Comparison of ENCODE assay signal across 17 mouse cellular contexts in genomic region chr15:79139640-79140039, GRCm38 (mm10). TPM values are rescaled to one million over a fixed set of nuclear protein-coding genes. Genes with fewer than 3 reads are reported as not detected.
A peak's percentile ranks its signal among the peaks of the same experiment; 100 is the strongest.
DNase-seq lines count a peak whose midpoint lies in the region; ATAC-seq and TF ChIP-seq lines count a peak whose summit lies in the region.
"Had no signal": no experiment of that assay in that cellular context is flagged by ENCODE, and none has a peak within 500 bp of the region (broad histone marks: within the 10 kb centered on the region; RNA-seq: fewer than 3 reads in every experiment).

No protein-coding gene starts in this region.

- no peaks in the 10 kb centered on the region for H3K36me3 ChIP-seq in heart, adult 2 months (ENCODE audit: control insufficient read depth, insufficient read depth, low read length)
- H3K36me3 ChIP-seq in CH12.LX (replicated peaks in 1 of 2; ENCODE audit: control insufficient read depth in 1 of 2, insufficient read depth in 1 of 2, low read length in 1 of 2): peaks cover 6 to 24% of the 10 kb centered on the region in 2 experiments

- H3K27me3 ChIP-seq in heart, adult 2 months (ENCODE audit: control insufficient read depth, insufficient read depth, low read length): no peaks in the 10 kb centered on the region
- peaks cover 5% of the 10 kb centered on the region for H3K27me3 ChIP-seq in CH12.LX (replicated peaks)
- H3K27me3 ChIP-seq: neural tube, embryonic 12.5 days had no signal

- in situ Hi-C loops in CH12.LX (cut with MboI; ENCODE audit: low pct_ligation_motif_present, low pct_unique_long_range_greater_than_20kb, low sequenced_read_pairs): loop anchor here (5.0 kb wide), 1 partner anchor 42 kb away; no protein-coding TSS in a partner anchor

- H3K9me3 ChIP-seq in CH12.LX (replicated peaks; ENCODE audit: low read length): no peaks in the 10 kb centered on the region
- H3K9me3 ChIP-seq: hindbrain, embryonic 10.5 days; neural tube, embryonic 12.5 days had no signal

- peak; percentile 26 for TF ChIP-seq RAD21 in CH12.LX (IDR thresholded peaks at IDR 0.05; ENCODE audit: low read depth, low read length)

- no peak overlapping the region for H3K4me2 ChIP-seq in CH12.LX (ENCODE audit: insufficient read depth, low read depth, poor library complexity, severe bottlenecking)

- H3K9ac ChIP-seq in heart, adult 2 months (ENCODE audit: low read depth, low read length): no peak overlapping the region
- no peak overlapping the region for H3K9ac ChIP-seq in CH12.LX (ENCODE audit: insufficient read depth, low read depth)

- TF ChIP-seq POLR2A in heart, adult 2 months (IDR thresholded peaks at IDR 0.05; ENCODE audit: insufficient read depth, low read depth, low read length): no peak
- no peak for TF ChIP-seq POLR2A in CH12.LX (IDR thresholded peaks at IDR 0.05; ENCODE audit: low read depth, low read length)

- no peak overlapping the region for H3K27ac ChIP-seq in heart, adult 2 months
- H3K27ac ChIP-seq in CH12.LX (ENCODE audit: insufficient read depth, low read depth): no peak overlapping the region
- H3K27ac ChIP-seq: hindbrain, embryonic 10.5 days; macrophage; neural tube, embryonic 12.5 days had no signal

- 0 out of 2 replicates have a peak, but pooled peaks have one; percentile 25 for TF ChIP-seq EP300 in heart, adult 2 months (IDR thresholded peaks at IDR 0.05; ENCODE audit: insufficient read depth, low read depth, low read length)
- no peak for TF ChIP-seq EP300 in CH12.LX (IDR thresholded peaks at IDR 0.05; ENCODE audit: low read length)

- no peak for ATAC-seq in megakaryocyte-erythroid progenitor cell, adult 5-6 weeks (replicated peaks; ENCODE audit: low FRiP score, low TSS enrichment, poor library complexity, severe bottlenecking)
- ATAC-seq: forebrain, embryonic 14.5 days had no signal

- intact Hi-C loops in heart, adult 2 months (cut with DNase I): no loop called here
- intact Hi-C loops in heart, postnatal 36 days (cut with DNase I): no loop called here

- TF ChIP-seq CTCF in heart, adult 2 months (IDR thresholded peaks at IDR 0.05): peak; percentile 67
- TF ChIP-seq CTCF in CH12.LX (conservative IDR thresholded peaks at IDR 0.05 in 1 of 2, IDR thresholded peaks at IDR 0.05 in 1 of 2; ENCODE audit: low read depth in 2 of 2, low read length in 2 of 2): peak; percentile 17 to 55; a peak in 2 of 4 replicates

- no peaks in the 10 kb centered on the region; the same call in 1 of the 2 replicates for H3K79me2 ChIP-seq in heart, adult 2 months (replicated peaks; ENCODE audit: control insufficient read depth, insufficient read depth, low read length)
- H3K79me2 ChIP-seq in CH12.LX (replicated peaks; ENCODE audit: control insufficient read depth, extremely low read depth, insufficient read depth, poor library complexity, severe bottlenecking): peaks cover 27% of the 10 kb centered on the region

- 49% methylated on average over 10 of the region's 10 CpGs for WGBS in heart, adult 2 months

- no peak overlapping the region for H3K4me3 ChIP-seq in heart, adult 2 months
- no peak overlapping the region for H3K4me3 ChIP-seq in CH12.LX (replicated peaks in 1 of 3; ENCODE audit: low read depth in 2 of 3, low read length in 2 of 3, poor library complexity in 1 of 3)

- H3K4me1 ChIP-seq in heart, adult 2 months (ENCODE audit: control insufficient read depth, insufficient read depth, low read length): no peaks in the 10 kb centered on the region
- H3K4me1 ChIP-seq in CH12.LX (ENCODE audit: control insufficient read depth in 1 of 2, insufficient read depth in 2 of 2): peaks cover 4 to 34% of the 10 kb centered on the region in 2 experiments; a peak in 3 of 4 replicates

- no peak for DNase-seq in heart, adult 2 months
- DNase-seq in heart, postnatal 36 days: no peak
- DNase-seq in lung, postnatal 36 days: peak; percentile 15
- DNase-seq in lung, adult 18-20 months: no peak
- no peak for DNase-seq in CH12.LX (ENCODE audit: extremely low read depth)
- peak; percentile 71 for DNase-seq in induced T-regulatory cell, adult 2 months (ENCODE audit: low read depth)
- DNase-seq in ovary, postnatal 10 days (ENCODE audit: low spot score): no peak
- DNase-seq: adrenal gland, adult 8-10 months; cerebellum, adult 18-20 months; heart, adult 18-20 months; kidney, postnatal 25 days; right cerebral cortex, postnatal 14 days had no signal

- dilution Hi-C loops in CH12.LX (cut with MboI; ENCODE audit: extremely low pct_ligation_motif_present, extremely low pct_unique_long_range_greater_than_20kb, low sequenced_read_pairs): no loop called here

TF ChIP-seq in CH12.LX, 34 proteins besides CTCF, POLR2A, EP300 and RAD21:
- no peak for TF ChIP-seq TBP (conservative IDR thresholded peaks at IDR 0.05; ENCODE audit: low read depth, low read length)
- TF ChIP-seq USF2 (conservative IDR thresholded peaks at IDR 0.05; ENCODE audit: low read depth, low read length): no peak
- TF ChIP-seq NRF1 (IDR thresholded peaks at IDR 0.05; ENCODE audit: low read depth, low read length): no peak
- peak; percentile 76 for TF ChIP-seq MAX (IDR thresholded peaks at IDR 0.05; ENCODE audit: low read length)
- peak; percentile 94 for TF ChIP-seq MYC (IDR thresholded peaks at IDR 0.05; ENCODE audit: low read depth, low read length)
- TF ChIP-seq MXI1 (IDR thresholded peaks at IDR 0.05; ENCODE audit: low read depth, low read length): peak; percentile 42; the same call in 1 of the 2 replicates
- TF ChIP-seq ZC3H11A (IDR thresholded peaks at IDR 0.05; ENCODE audit: low read depth, low read length): no peak

RNA-seq across cellular contexts. Expression of gene Polr2f, which starts 1.2 kb away (rescaled TPM):
- 100 to 1,000 TPM; 126 to 145 TPM for total RNA-seq in heart, adult 2 months (2021)
- polyA plus RNA-seq in heart, adult 2 months (2012; rRNA removed): 48.6 and 50.9 TPM in 2 replicates
- 100 to 1,000 TPM; 132 to 146 TPM for total RNA-seq in heart, postnatal 36 days (2021)
- total RNA-seq in CH12.LX (2012; rRNA removed) (286 and 376 TPM in 2 replicates), CH12.LX (2014; rRNA removed) (157 and 218 TPM in 2 replicates)
- 414 and 431 TPM in 2 replicates for polyA plus RNA-seq in CH12.LX (2012; ENCODE audit: insufficient read length, low read depth)
- total RNA-seq in megakaryocyte-erythroid progenitor cell, adult 5-6 weeks (2014; fragmentation: Nextera tagmentation): 177 and 201 TPM in 2 replicates
- 96.2 and 109 TPM in 2 replicates for total RNA-seq in megakaryocyte-erythroid progenitor cell, adult 5-6 weeks (2017)

RNA-seq across cellular contexts. Expression of gene 1700088E04Rik, which starts 1.4 kb away (rescaled TPM):
- total RNA-seq in heart, adult 2 months (2021): 1 to 10 TPM; 1.8 to 2.6 TPM
- 2.8 and 3.8 TPM in 2 replicates for polyA plus RNA-seq in heart, adult 2 months (2012; rRNA removed)
- total RNA-seq in heart, postnatal 36 days (2021): 1 to 10 TPM; 1.3 to 2.8 TPM
- 1.2 and 2.1 TPM in 2 replicates for total RNA-seq in CH12.LX (2012; rRNA removed)
- 0.68 and 1.0 TPM in 2 replicates for total RNA-seq in CH12.LX (2014; rRNA removed)
- 3.8 and 4.2 TPM in 2 replicates for polyA plus RNA-seq in CH12.LX (2012; ENCODE audit: insufficient read length, low read depth)
- total RNA-seq in megakaryocyte-erythroid progenitor cell, adult 5-6 weeks (2014; fragmentation: Nextera tagmentation): not detected in 2 replicates
- not detected in 2 replicates for total RNA-seq in megakaryocyte-erythroid progenitor cell, adult 5-6 weeks (2017)

RNA-seq across cellular contexts. Expression of gene Sox10, which starts 25.4 kb away (rescaled TPM):
- total RNA-seq in heart, adult 2 months (2021): 1 to 10 TPM; 1.1 to 1.3 TPM
- polyA plus RNA-seq in heart, adult 2 months (2012; rRNA removed): 4.5 and 4.9 TPM in 2 replicates
- 1 to 10 TPM; 1.4 to 1.6 TPM for total RNA-seq in heart, postnatal 36 days (2021)
- 0.04 and 0.08 TPM in 2 replicates for total RNA-seq in CH12.LX (2012; rRNA removed)
- total RNA-seq in CH12.LX (2014; rRNA removed): not detected in 2 replicates
- polyA plus RNA-seq in CH12.LX (2012; ENCODE audit: insufficient read length, low read depth): not detected in 2 replicates
- total RNA-seq in megakaryocyte-erythroid progenitor cell, adult 5-6 weeks (2014; fragmentation: Nextera tagmentation): not detected in 2 replicates
- not detected in 2 replicates for total RNA-seq in megakaryocyte-erythroid progenitor cell, adult 5-6 weeks (2017)
- polyA plus RNA-seq: macrophage had no signal

RNA-seq across cellular contexts. Expression of gene Micall1, which starts 30.9 kb away (rescaled TPM):
- 10 to 100 TPM; 43.0 to 45.7 TPM for total RNA-seq in heart, adult 2 months (2021)
- 39.3 and 58.7 TPM in 2 replicates for polyA plus RNA-seq in heart, adult 2 months (2012; rRNA removed)
- 10 to 100 TPM; 39.0 to 50.1 TPM for total RNA-seq in heart, postnatal 36 days (2021)
- total RNA-seq in CH12.LX (2012; rRNA removed): 6.3 and 6.7 TPM in 2 replicates
- 1.5 and 1.7 TPM in 2 replicates for total RNA-seq in CH12.LX (2014; rRNA removed)
- 8.9 and 10.4 TPM in 2 replicates for polyA plus RNA-seq in CH12.LX (2012; ENCODE audit: insufficient read length, low read depth)
- total RNA-seq in megakaryocyte-erythroid progenitor cell, adult 5-6 weeks (2014; fragmentation: Nextera tagmentation): 1.5 and 6.4 TPM in 2 replicates
- total RNA-seq in megakaryocyte-erythroid progenitor cell, adult 5-6 weeks (2017): 0.57 and 2.5 TPM in 2 replicates

Comparison
In these comparisons a context has a peak if more than half of its experiments do, and no peak if none do; other contexts are left out.
1. DNase-seq: peak in lung, postnatal 36 days (single experiment) and induced T-regulatory cell, adult 2 months (single experiment); none in heart, adult 2 months (0 of 2), heart, postnatal 36 days (0 of 2), lung, adult 18-20 months (0 of 2), CH12.LX (single experiment) and ovary, postnatal 10 days (single experiment).